Mouse (Mus musculus): Measurements from ENCODE around the gene Aimp2. TPM values are rescaled to one million over a fixed set of nuclear protein-coding genes. Genes with fewer than 3 reads are reported as not detected.
A peak's percentile ranks its signal among the peaks of the same experiment; 100 is the strongest.

Aimp2 gene
- polyA plus RNA-seq, 1 experiment from 2014 or later, result 76.6 TPM

GRCm38 (mm10) chr5:143908926-143909325 lies 721 bp downstream of the Aimp2 start:
- no peak for TF ChIP-seq CTCF (IDR thresholded peaks at IDR 0.05; ENCODE audit: low read depth)
- Histone ChIP-seq H3K9ac (ENCODE audit: low read depth, low read length) (peak overlapping the region; percentile 64), H3K27me3 (ENCODE audit: insufficient read depth, low read length) (no peaks in the 10 kb centered on the region), H3K9me3 (replicated peaks; ENCODE audit: low read length) (no peaks in the 10 kb centered on the region), H3K4me1 (replicated peaks; ENCODE audit: insufficient read depth, low read length) (no peaks in the 10 kb centered on the region), H3K27ac (peak overlapping the region; percentile 79), H3K36me3 (ENCODE audit: insufficient read depth, low read length) (peaks cover 12% of the 10 kb centered on the region; the same call in 1 of the 2 replicates), H3K4me3 (replicated peaks; ENCODE audit: low read depth, low read length) (peak overlapping the region; percentile 50), H3K4me2 (ENCODE audit: low read length) (peak overlapping the region; percentile 81)
- ATAC-seq (replicated peaks; ENCODE audit: low FRiP score, low read depth) (no peak), DNase-seq (ENCODE audit: low spot score) (no peak)
- WGBS, result under 1% methylated on average over 9 of the region's 9 CpGs

- 74% methylated on average over 8 of the region's 8 CpGs for WGBS
- Histone ChIP-seq H3K9ac (ENCODE audit: low read depth, low read length) (no peak overlapping the region), H3K9me3 (replicated peaks; ENCODE audit: low read length) (no peaks in the 10 kb centered on the region), H3K36me3 (ENCODE audit: insufficient read depth, low read length) (peaks cover 32% of the 10 kb centered on the region), H3K4me3 (replicated peaks; ENCODE audit: low read depth, low read length) (no peak overlapping the region), H3K4me1 (replicated peaks; ENCODE audit: insufficient read depth, low read length) (no peaks in the 10 kb centered on the region), H3K27me3 (ENCODE audit: insufficient read depth, low read length) (no peaks in the 10 kb centered on the region), H3K27ac (no peak overlapping the region), H3K4me2 (ENCODE audit: low read length) (no peak overlapping the region)
- no peak for ATAC-seq (replicated peaks; ENCODE audit: low FRiP score, low read depth)
- no peak for TF ChIP-seq CTCF (IDR thresholded peaks at IDR 0.05; ENCODE audit: low read depth)
- DNase-seq (ENCODE audit: low spot score), result no peak
Observed at GRCm38 (mm10) chr5:143906429-143906828, 3.2 kb downstream of the Aimp2 start.

- DNase-seq (ENCODE audit: low spot score), result no peak
- no peak for ATAC-seq (replicated peaks; ENCODE audit: low FRiP score, low read depth)
- no peaks in the 10 kb centered on the region for H3K4me1 ChIP-seq (replicated peaks; ENCODE audit: insufficient read depth, low read length)
- peaks cover 49% of the 10 kb centered on the region for H3K36me3 ChIP-seq (ENCODE audit: insufficient read depth, low read length)
- no peak overlapping the region for H3K9ac ChIP-seq (ENCODE audit: low read depth, low read length)
- no peaks in the 10 kb centered on the region for H3K27me3 ChIP-seq (ENCODE audit: insufficient read depth, low read length)
- no peak overlapping the region for H3K27ac ChIP-seq
- H3K9me3 ChIP-seq (replicated peaks; ENCODE audit: low read length), result no peaks in the 10 kb centered on the region
- H3K4me3 ChIP-seq (replicated peaks; ENCODE audit: low read depth, low read length), result no peak overlapping the region
- TF ChIP-seq CTCF (IDR thresholded peaks at IDR 0.05; ENCODE audit: low read depth), result no peak
- 86% methylated on average over 4 of the region's 4 CpGs for WGBS
- H3K4me2 ChIP-seq (ENCODE audit: low read length), result no peak overlapping the region
Observed at GRCm38 (mm10) chr5:143903813-143904212, 5.8 kb downstream of the Aimp2 start.

- WGBS, result 64% methylated on average over 3 of the region's 3 CpGs
- Histone ChIP-seq H3K9ac (ENCODE audit: low read depth, low read length) (no peak overlapping the region), H3K36me3 (ENCODE audit: insufficient read depth, low read length) (peaks cover 63% of the 10 kb centered on the region), H3K4me2 (ENCODE audit: low read length) (no peak overlapping the region), H3K27ac (no peak overlapping the region; the same call in 1 of the 2 replicates), H3K9me3 (replicated peaks; ENCODE audit: low read length) (no peaks in the 10 kb centered on the region), H3K27me3 (ENCODE audit: insufficient read depth, low read length) (no peaks in the 10 kb centered on the region), H3K4me1 (replicated peaks; ENCODE audit: insufficient read depth, low read length) (no peaks in the 10 kb centered on the region), H3K4me3 (replicated peaks; ENCODE audit: low read depth, low read length) (no peak overlapping the region)
- no peak for ATAC-seq (replicated peaks; ENCODE audit: low FRiP score, low read depth)
- no peak for DNase-seq (ENCODE audit: low spot score)
- no peak for TF ChIP-seq CTCF (IDR thresholded peaks at IDR 0.05; ENCODE audit: low read depth)
Observed at GRCm38 (mm10) chr5:143902111-143902510, 7.5 kb downstream of the Aimp2 start.

GRCm38 (mm10) chr5:143897635-143898330 lies 11.9 kb downstream of the Aimp2 start, which contains the start of gene Ankrd61:
Ankrd61 (minus strand) TSS chr5:143897685.
- no peaks in the 10 kb centered on the region for H3K9me3 ChIP-seq (replicated peaks; ENCODE audit: low read length)
- no peaks in the 10 kb centered on the region for H3K27me3 ChIP-seq (ENCODE audit: insufficient read depth, low read length)
- no peak within 1 kb of the TSS for H3K4me2 ChIP-seq (ENCODE audit: low read length)
- no peak for TF ChIP-seq CTCF (IDR thresholded peaks at IDR 0.05; ENCODE audit: low read depth)
- no peak within 1 kb of the TSS for H3K4me3 ChIP-seq (replicated peaks; ENCODE audit: low read depth, low read length)
- ATAC-seq (replicated peaks; ENCODE audit: low FRiP score, low read depth), result no peak
- no peak within 1 kb of the TSS for H3K9ac ChIP-seq (ENCODE audit: low read depth, low read length)
- H3K36me3 ChIP-seq (ENCODE audit: insufficient read depth, low read length), result peaks cover 46% of the 10 kb centered on the region
- no peak within 1 kb of the TSS for H3K27ac ChIP-seq
- H3K4me1 ChIP-seq (replicated peaks; ENCODE audit: insufficient read depth, low read length), result no peaks in the 10 kb centered on the region
- 84% methylated on average over 14 of the region's 14 CpGs for WGBS
- DNase-seq (ENCODE audit: low spot score), result no peak

GRCm38 (mm10) chr5:143893396-143893795 lies 16.3 kb downstream of the Aimp2 start:
- peaks cover 44% of the 10 kb centered on the region for H3K36me3 ChIP-seq (ENCODE audit: insufficient read depth, low read length)

More at GRCm38 (mm10) chr5:143893396-143893795, 16.3 kb downstream of the Aimp2 start:
- Histone ChIP-seq H3K27ac (no peak overlapping the region), H3K27me3 (ENCODE audit: insufficient read depth, low read length) (no peaks in the 10 kb centered on the region), H3K9me3 (replicated peaks; ENCODE audit: low read length) (no peaks in the 10 kb centered on the region), H3K4me3 (replicated peaks; ENCODE audit: low read depth, low read length) (no peak overlapping the region), H3K9ac (ENCODE audit: low read depth, low read length) (no peak overlapping the region), H3K4me1 (replicated peaks; ENCODE audit: insufficient read depth, low read length) (no peaks in the 10 kb centered on the region), H3K4me2 (ENCODE audit: low read length) (no peak overlapping the region)
- no peak for ATAC-seq (replicated peaks; ENCODE audit: low FRiP score, low read depth)
- WGBS, result 53% methylated on average over 5 of the region's 5 CpGs
- no peak for DNase-seq (ENCODE audit: low spot score)
- no peak for TF ChIP-seq CTCF (IDR thresholded peaks at IDR 0.05; ENCODE audit: low read depth)

Data from kidney, postnatal 0 days (tissue).